Mouse (Mus musculus) myocyte (in vitro differentiated cells): ENCODE results near the gene Ulk4. TPM values are rescaled to one million over a fixed set of nuclear protein-coding genes. Genes with fewer than 3 reads are reported as not detected.
"Not testable (repeated sequence)": the region's sequence is repeated elsewhere in the genome, so short reads cannot be mapped to it uniquely, and the experiment has no call there.

ENCODE experiments used
- H3K27me3 ChIP-seq: one replicate; pipeline ENCODE4 v1.6.1; 2011; ENCODE audit not compliant: control insufficient read depth, insufficient read depth, insufficient read length
- H3K36me3 ChIP-seq: one replicate; pipeline ENCODE4 v1.6.1; 2011; ENCODE audit not compliant: control insufficient read depth, insufficient read depth
- H3K4me2 ChIP-seq: one replicate; pipeline ENCODE4 v1.6.1; 2011; ENCODE audit warnings: low read depth, control low read depth
- H3K4me3 ChIP-seq: one replicate; pipeline ENCODE4 v1.5.1; 2011; ENCODE audit warnings: mild to moderate bottlenecking, control low read depth, moderate library complexity
- H3K79me2 ChIP-seq: one replicate; pipeline ENCODE4 v1.6.1; 2011; ENCODE audit not compliant: control insufficient read depth, insufficient read depth
- H3ac ChIP-seq: one replicate; pipeline ENCODE4 v1.6.1; 2011; ENCODE audit not compliant: control insufficient read depth, insufficient read length
- CEBPB ChIP-seq: IDR thresholded peaks from 2 replicates; pipeline ENCODE4 v1.6.1; 2011; ENCODE audit warnings: mild to moderate bottlenecking, moderate library complexity; ENCODE audit not compliant: poor library complexity, insufficient read depth, severe bottlenecking
- E2F4 ChIP-seq: IDR thresholded peaks from one replicate; pipeline ENCODE4 v1.6.1; 2011; ENCODE audit warnings: mild to moderate bottlenecking, control low read depth, moderate library complexity; ENCODE audit not compliant: insufficient read depth
- MAX ChIP-seq: IDR thresholded peaks from one replicate; pipeline ENCODE4 v1.6.1; 2011; ENCODE audit warnings: low read depth, mild to moderate bottlenecking, control low read depth
- MYOD1 ChIP-seq, 3 experiments: IDR thresholded peaks; one replicate each; pipeline ENCODE4 v1.6.1; 2011; ENCODE audit warnings: control low read depth in 2 of 3, low read depth in 2 of 3, mild to moderate bottlenecking in 2 of 3, moderate library complexity in 1 of 3; ENCODE audit not compliant: insufficient read length in 2 of 3, control insufficient read depth in 1 of 3
- MYOG ChIP-seq, 3 experiments: IDR thresholded peaks; one replicate each; pipeline ENCODE4 v1.6.1; 2011; ENCODE audit warnings: control low read depth in 2 of 3, low read depth in 2 of 3, mild to moderate bottlenecking in 2 of 3; ENCODE audit not compliant: insufficient read length in 2 of 3, control insufficient read depth in 1 of 3, insufficient read depth in 1 of 3
- POLR2A ChIP-seq: IDR thresholded peaks from one replicate; pipeline ENCODE4 v1.6.1; 2011; ENCODE audit warnings: low read depth, mild to moderate bottlenecking, control low read depth, moderate library complexity; ENCODE audit not compliant: insufficient read length
- POLR2AphosphoS2 ChIP-seq: IDR thresholded peaks from one replicate; pipeline ENCODE4 v1.6.1; 2011; ENCODE audit warnings: low read depth, control low read depth; ENCODE audit not compliant: insufficient read length
- REST ChIP-seq: IDR thresholded peaks from one replicate; pipeline ENCODE4 v1.6.1; 2011; ENCODE audit warnings: mild to moderate bottlenecking, control low read depth, moderate library complexity; ENCODE audit not compliant: insufficient read depth, insufficient read length
- SRF ChIP-seq: IDR thresholded peaks from one replicate; pipeline ENCODE4 v1.6.1; 2011; ENCODE audit warnings: low read depth; ENCODE audit not compliant: control insufficient read depth, insufficient read length
- TCF12 ChIP-seq: IDR thresholded peaks from one replicate; pipeline ENCODE4 v1.6.1; 2011; ENCODE audit warnings: mild to moderate bottlenecking, control low read depth; ENCODE audit not compliant: poor library complexity, insufficient read depth, severe bottlenecking
- TCF3 ChIP-seq: IDR thresholded peaks from one replicate; pipeline ENCODE4 v1.6.1; 2011; ENCODE audit warnings: low read depth, control low read depth; ENCODE audit not compliant: insufficient read length
- USF1 ChIP-seq: IDR thresholded peaks from one replicate; pipeline ENCODE4 v1.6.1; 2011; ENCODE audit warnings: low read depth, mild to moderate bottlenecking, control low read depth, moderate library complexity
- polyA plus RNA-seq: library from polyadenylated mRNA; unstranded; fragments of >200 nt; fragmentation: generic; extraction: Trizol; gene quantifications from one replicate; pipeline ENCODE4 v1.2.1, GENCODE M21; 2012; ENCODE audit warnings: missing spikeins

The Ulk4 gene
- polyA plus RNA-seq, 1 experiment: 0.85 TPM

DNA sequence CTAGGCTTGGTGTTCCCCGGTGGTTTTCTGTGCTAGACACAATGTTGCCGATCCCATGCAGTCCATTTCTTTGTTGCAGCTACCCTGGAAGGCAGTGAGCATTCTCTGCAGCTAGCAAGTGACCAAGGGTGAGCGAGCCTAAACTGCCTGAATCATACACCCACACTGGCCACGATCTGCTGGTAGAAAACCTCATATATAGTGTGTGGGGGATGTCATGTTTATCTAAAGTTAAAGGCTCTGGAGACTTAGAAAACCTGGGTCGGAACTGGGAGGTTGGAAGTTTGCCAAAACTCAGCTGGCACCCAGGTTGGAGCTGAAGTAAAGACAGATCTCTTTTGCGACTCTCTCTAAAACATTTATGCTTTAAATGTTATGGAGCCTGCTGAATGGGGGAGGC, 358.4 kb downstream of the Ulk4 start:
- Histone ChIP-seq H3K27me3 (no peaks in the 10 kb centered on the region), H3K79me2 (no peaks in the 10 kb centered on the region), H3ac (no peak overlapping the region), H3K4me3 (no peak overlapping the region), H3K36me3 (no peaks in the 10 kb centered on the region), H3K4me2 (no peak overlapping the region)
- TF ChIP-seq MAX: no peak
- no peak for TF ChIP-seq SRF
- TF ChIP-seq MYOD1 (IDR thresholded peaks at IDR 0.05; ENCODE audit: control insufficient read depth in 1 of 3, insufficient read length in 2 of 3, low read depth in 2 of 3): no peak
- TF ChIP-seq REST: no peak
- TF ChIP-seq MYOG (IDR thresholded peaks at IDR 0.05; ENCODE audit: control insufficient read depth in 1 of 3, insufficient read depth in 1 of 3, insufficient read length in 2 of 3, low read depth in 2 of 3): no peak
- TF ChIP-seq POLR2A: no peak
- TF ChIP-seq TCF3: no peak
- no peak for TF ChIP-seq TCF12
- no peak for TF ChIP-seq E2F4
- no peak for TF ChIP-seq CEBPB
- no peak for TF ChIP-seq POLR2AphosphoS2
- TF ChIP-seq USF1: no peak

- no peaks in the 10 kb centered on the region for H3K27me3 ChIP-seq
- H3K79me2 ChIP-seq: no peaks in the 10 kb centered on the region
- H3ac ChIP-seq: no peak overlapping the region
- no peaks in the 10 kb centered on the region for H3K36me3 ChIP-seq
- TF ChIP-seq POLR2AphosphoS2 (no peak), MYOD1 (IDR thresholded peaks at IDR 0.05; ENCODE audit: control insufficient read depth in 1 of 3, insufficient read length in 2 of 3, low read depth in 2 of 3) (no peak), E2F4 (no peak), CEBPB (no peak), MYOG (IDR thresholded peaks at IDR 0.05; ENCODE audit: control insufficient read depth in 1 of 3, insufficient read depth in 1 of 3, insufficient read length in 2 of 3, low read depth in 2 of 3) (no peak), REST (no peak), SRF (no peak), TCF12 (no peak), TCF3 (no peak), USF1 (no peak), POLR2A (no peak), MAX (no peak)
- H3K4me3 ChIP-seq: no peak overlapping the region
- H3K4me2 ChIP-seq: no peak overlapping the region
Measured at GRCm38 (mm10) chr9:120918211-120918610, 358.8 kb downstream of the Ulk4 start.

DNA sequence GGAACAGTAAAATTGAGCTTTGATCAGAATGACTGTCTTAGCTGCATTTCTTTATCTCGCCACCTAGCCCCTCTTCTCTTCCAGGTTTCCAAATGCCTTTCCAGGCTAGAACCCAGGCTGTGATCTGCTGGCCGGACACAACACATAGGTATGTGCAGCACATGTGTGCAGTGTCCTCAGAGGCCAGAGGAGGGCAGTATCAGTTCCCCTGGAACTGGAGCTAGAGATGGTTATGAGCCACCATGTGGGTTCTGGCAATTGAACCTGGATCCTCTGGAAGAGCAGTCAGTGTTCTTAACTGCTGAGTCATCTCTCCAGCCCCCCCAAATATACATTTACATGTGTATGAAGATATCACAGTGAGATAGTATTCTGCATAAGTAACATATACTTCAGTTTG, 359.4 kb downstream of the Ulk4 start:
- H3ac ChIP-seq, H3K36me3 ChIP-seq, H3K79me2 ChIP-seq, H3K4me3 ChIP-seq, H3K27me3 ChIP-seq, H3K4me2 ChIP-seq: not testable (repeated sequence)

- H3ac ChIP-seq: no peak overlapping the region
- no peaks in the 10 kb centered on the region for H3K27me3 ChIP-seq
- no peak overlapping the region for H3K4me2 ChIP-seq
- no peak overlapping the region for H3K4me3 ChIP-seq
- no peaks in the 10 kb centered on the region for H3K36me3 ChIP-seq
- H3K79me2 ChIP-seq: no peaks in the 10 kb centered on the region
- TF ChIP-seq CEBPB: no peak
- TF ChIP-seq TCF3: no peak
- TF ChIP-seq REST: no peak
- TF ChIP-seq MAX: no peak
- TF ChIP-seq MYOG (IDR thresholded peaks at IDR 0.05; ENCODE audit: control insufficient read depth in 1 of 3, insufficient read depth in 1 of 3, insufficient read length in 2 of 3, low read depth in 2 of 3): no peak
- no peak for TF ChIP-seq SRF
- TF ChIP-seq USF1: no peak
- no peak for TF ChIP-seq TCF12
- no peak for TF ChIP-seq POLR2AphosphoS2
- TF ChIP-seq MYOD1 (IDR thresholded peaks at IDR 0.05; ENCODE audit: control insufficient read depth in 1 of 3, insufficient read length in 2 of 3, low read depth in 2 of 3): no peak
- no peak for TF ChIP-seq POLR2A
- TF ChIP-seq E2F4: no peak
Measured at GRCm38 (mm10) chr9:120914877-120915459, 362.0 kb downstream of the Ulk4 start.

DNA sequence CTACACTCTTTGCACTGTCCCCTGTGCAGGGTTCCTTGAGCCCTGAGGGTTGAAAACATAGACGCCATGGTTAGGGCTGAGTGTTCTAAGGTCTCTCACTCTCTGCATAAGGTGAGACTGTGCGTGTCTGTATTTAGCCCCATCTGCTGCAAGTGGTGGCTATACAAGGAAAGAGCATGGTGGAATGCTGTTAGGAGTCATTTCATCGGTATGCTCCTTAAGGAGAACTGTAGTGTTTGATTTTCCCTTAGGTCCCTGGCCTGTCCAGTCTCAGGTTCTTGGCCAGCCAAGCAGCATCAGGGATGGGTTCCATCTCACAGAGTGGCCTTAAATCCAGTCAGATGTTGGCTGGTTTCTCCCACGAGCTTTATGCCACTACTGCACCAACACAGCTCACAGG, 362.6 kb downstream of the Ulk4 start:
- Histone ChIP-seq H3K4me2 (no peak overlapping the region), H3K79me2 (no peaks in the 10 kb centered on the region), H3K36me3 (no peaks in the 10 kb centered on the region), H3K4me3 (no peak overlapping the region), H3ac (no peak overlapping the region), H3K27me3 (no peaks in the 10 kb centered on the region)
- no peak for TF ChIP-seq E2F4
- TF ChIP-seq POLR2A: no peak
- TF ChIP-seq TCF3: no peak
- no peak for TF ChIP-seq POLR2AphosphoS2
- no peak for TF ChIP-seq USF1
- no peak for TF ChIP-seq MYOG (IDR thresholded peaks at IDR 0.05; ENCODE audit: control insufficient read depth in 1 of 3, insufficient read depth in 1 of 3, insufficient read length in 2 of 3, low read depth in 2 of 3)
- TF ChIP-seq REST: no peak
- TF ChIP-seq TCF12: no peak
- no peak for TF ChIP-seq CEBPB
- TF ChIP-seq MYOD1 (IDR thresholded peaks at IDR 0.05; ENCODE audit: control insufficient read depth in 1 of 3, insufficient read length in 2 of 3, low read depth in 2 of 3): no peak
- TF ChIP-seq SRF: no peak
- no peak for TF ChIP-seq MAX
